Mouse (Mus musculus) layer of hippocampus, postnatal 10 days (tissue): Measurements from ENCODE around the gene A030005K14Rik. TPM values are rescaled to one million over a fixed set of nuclear protein-coding genes. Genes with fewer than 3 reads are reported as not detected.

Source experiments
- DNase-seq, 2 experiments: peaks; one replicate each; pipeline ENCODE4 v3.0.0; 2021; ENCODE audit warnings: low spot score in 2 of 2
- long read RNA-seq: library from polyadenylated mRNA; stranded (forward); transcript quantifications from one replicate; pipeline ENCODE4 v2.0.0, GENCODE M21; 2023
- total RNA-seq, 2 experiments: library from RNA; stranded (reverse); gene quantifications; 2 replicates each; pipeline ENCODE4 v1.2.3; 2021

The A030005K14Rik gene
- total RNA-seq: not detected
- long read RNA-seq: 0 reads

DNA sequence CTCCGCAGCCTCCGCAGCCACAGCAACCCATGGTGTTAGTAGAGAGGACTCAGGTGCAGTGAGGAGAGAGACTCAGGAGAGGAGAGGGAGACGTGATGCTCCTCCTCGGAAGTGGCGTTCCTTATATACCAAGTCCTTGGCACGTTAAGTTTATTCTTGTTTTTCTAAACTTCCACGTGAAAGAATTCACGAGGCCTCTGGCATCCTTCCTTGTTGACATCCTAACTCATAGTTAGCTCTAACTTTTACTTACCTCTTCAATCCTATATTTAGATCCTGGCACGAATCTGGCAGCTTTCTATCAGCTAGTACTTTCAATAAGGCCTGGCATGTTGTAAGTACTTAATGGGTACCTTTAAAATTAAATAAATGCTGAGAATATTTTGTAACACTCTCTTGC, at the start of gene A030005K14Rik:
TSS of gene A030005K14Rik (minus strand) at position 101 of the 400 bp plus-strand sequence.
- no peak for DNase-seq

DNA sequence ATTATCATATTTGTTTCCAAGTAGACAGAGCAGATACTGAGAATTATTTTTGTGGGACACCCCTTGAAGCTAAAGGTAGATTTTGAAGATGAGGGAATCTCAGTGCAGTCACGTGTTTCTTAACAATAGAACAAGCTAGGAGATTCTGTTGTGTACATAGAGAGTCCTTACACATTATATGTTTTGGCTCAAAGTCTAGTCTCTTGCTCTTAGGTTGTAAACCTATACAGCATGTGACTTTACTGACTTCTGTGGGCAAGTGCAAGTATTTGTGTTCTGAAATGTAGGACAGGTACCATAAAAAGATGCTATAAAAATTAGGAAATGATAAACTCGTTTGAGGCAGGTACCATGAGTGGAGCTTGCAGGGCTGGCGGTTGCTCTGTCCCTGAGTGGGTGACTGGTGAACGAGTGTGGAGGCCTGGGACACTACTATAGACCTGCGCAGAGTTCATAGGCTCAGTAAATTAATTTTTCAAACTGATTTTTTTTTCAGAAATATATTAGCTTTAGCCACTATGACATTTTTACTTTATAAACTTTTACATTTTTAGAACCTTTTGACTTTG, 48.3 kb upstream of the A030005K14Rik start:
- DNase-seq: no peak

DNA sequence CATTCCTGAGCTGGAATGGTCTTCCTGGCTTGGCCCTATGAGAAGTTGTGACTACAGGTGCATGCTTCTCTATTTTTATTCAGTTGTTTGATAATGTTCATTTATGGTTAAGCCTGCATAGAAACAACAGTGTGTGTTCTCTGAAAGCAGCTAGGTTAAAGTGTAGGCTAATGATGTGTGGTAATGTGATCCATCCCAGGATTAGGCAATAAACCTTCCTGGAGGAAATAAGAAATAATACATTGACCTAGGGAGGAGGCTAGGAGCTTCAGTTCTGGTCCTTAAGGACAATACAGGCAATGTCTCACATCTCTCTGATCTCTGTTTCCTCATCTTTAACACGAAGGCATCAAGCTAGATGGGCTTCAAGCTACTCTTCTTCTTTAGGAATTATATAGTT, 46.3 kb upstream of the A030005K14Rik start:
- no peak for DNase-seq

DNA sequence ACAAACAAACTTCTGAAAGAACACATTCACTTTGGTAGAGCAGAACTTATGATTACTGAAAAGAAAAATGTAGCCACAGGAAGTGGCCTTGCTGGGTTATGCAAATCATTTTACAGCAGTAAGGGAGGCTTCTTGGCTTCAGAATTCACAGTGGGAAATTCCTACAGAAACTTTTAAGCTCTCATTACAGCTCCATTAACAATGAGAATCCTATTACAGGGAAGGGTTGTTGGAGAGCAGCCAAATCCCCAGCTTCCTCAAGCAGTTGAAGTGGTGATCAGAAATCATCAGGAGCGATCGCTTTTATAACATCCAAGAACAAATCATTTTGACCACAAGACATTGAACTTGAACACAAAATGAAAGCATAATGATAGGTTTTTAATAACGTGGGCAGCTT, 42.7 kb upstream of the A030005K14Rik start:
- no peak for DNase-seq

DNA sequence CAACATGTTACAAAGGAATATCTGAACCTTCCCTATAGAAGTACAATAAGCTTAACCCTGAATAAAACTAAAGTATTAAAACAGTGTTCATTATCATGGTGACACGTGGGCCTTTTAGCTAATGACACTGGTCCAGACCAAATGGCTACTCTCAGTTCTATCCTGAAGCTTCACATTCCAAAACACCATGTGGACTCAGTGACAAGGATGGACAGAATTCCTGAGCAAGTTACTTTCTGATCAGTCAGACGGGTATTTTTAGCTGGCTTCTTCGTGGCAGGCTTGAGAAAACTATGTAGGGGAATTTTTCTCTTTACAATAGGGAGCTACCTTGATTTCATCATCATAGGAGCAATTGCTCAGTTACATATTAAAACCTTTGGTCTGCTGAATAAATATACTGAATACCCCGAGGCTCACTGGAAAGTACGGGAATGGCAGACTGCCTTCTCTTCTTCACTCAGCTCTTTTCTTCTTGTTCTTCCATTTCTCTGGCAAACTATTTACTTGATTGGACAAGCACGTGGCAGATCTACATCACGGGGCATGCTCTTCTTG, 40.5 kb upstream of the A030005K14Rik start:
- DNase-seq: no peak

GRCm38 (mm10) chr1:83099160-83099559, 40.0 kb upstream of the A030005K14Rik start:
- no peak for DNase-seq

DNA sequence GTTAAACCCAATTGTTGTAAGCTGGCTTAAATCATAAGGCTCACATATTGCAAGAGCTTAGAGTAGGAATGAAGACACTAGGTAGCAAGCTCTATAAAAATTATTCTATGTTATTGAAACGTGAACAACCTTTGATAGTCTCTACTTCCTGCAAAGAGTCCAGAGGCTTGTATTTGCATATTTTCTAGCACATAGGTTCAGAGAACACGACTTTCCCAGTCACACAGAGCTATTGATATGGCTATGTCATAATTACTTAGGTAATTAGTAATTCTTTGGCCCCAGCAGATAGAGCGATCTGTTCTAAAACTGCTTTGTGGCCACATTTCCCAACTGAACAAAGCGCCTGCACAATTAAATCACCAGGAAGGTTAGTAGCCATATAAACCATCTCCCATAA, 37.8 kb upstream of the A030005K14Rik start:
- no peak for DNase-seq

DNA sequence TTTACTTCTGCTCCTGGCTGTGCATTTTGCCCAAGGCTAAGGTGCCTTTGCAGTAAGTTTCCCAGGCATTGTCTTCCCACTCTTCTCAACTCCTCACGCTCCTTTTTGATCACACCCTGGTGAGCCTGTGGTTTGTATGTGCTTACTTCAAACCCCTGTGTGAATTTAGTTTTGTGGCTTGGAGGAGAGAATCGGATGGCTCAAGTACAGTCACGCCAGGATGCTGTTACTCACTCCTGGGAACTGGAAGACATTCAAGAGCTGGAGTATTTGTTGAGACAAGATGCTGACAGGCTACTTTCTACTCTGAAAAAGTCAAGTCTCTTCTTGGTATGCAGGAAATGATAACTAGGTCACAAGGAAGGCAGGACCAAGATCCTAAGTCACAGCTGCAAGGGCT, 32.1 kb upstream of the A030005K14Rik start:
- DNase-seq: no peak

GRCm38 (mm10) chr1:83084790-83085189, 25.6 kb upstream of the A030005K14Rik start:
- no peak for DNase-seq

- no peak for DNase-seq
Measured at GRCm38 (mm10) chr1:83077016-83077415, 17.8 kb upstream of the A030005K14Rik start.

DNA sequence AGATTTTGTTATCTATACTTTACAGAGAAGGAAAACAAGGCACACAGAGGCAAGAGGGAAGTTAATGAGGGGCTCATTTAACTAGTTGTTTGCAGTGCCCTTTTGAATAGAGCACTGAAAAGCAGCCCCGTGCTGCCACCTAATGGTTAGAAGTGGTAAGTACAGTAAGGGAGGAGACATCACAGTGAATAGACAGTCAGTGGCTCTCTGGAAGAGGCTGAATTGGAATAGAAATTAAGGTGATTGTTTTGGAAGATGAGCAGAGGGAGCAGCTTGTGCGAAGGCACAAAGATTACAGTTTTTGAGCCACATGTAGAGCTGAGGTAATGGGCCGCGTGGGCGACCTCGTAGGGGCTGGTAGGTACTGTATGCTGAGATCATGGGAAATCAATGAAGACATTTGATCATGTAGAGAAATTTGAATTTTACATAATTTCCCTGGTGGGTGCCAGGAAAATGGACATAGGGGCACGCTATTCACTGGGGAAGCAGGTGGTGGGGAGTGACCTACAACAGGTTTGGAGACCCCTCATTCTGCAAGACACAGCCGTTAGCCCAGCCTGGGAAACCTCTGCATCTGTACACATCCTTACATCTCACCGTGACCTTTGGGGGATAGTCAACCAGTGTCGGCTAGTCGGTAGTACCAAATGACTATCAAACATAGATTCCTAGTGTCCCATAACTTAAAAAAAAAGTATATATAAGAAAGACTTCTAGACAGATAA, 17.2 kb upstream of the A030005K14Rik start:
- peak; percentile 41 to 64 for DNase-seq

- no peak for DNase-seq
Measured at GRCm38 (mm10) chr1:83075526-83076189, 16.5 kb upstream of the A030005K14Rik start.

- peak in 1 of 2 experiments; percentile 16 for DNase-seq
Measured at GRCm38 (mm10) chr1:83067205-83067604, 8.0 kb upstream of the A030005K14Rik start.

DNA sequence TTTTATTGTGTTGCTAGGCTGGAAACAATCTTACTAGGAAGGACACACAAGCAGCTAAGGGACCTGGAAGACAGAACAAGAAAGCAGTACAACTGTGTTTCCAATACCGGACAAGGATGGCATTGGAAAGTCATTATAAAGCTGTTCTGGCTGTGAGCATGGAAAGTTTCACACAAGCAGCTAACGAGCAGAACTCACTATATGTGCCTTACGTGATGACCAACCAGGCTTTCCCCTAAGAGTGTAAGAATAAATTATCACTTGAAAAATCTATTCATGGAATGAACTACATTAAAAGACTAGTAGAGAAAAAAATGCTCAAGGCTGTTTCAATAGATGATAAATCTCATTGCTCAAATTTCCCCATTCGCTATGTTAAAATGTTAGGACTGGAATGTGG, 7.4 kb upstream of the A030005K14Rik start:
- DNase-seq: no peak

DNA sequence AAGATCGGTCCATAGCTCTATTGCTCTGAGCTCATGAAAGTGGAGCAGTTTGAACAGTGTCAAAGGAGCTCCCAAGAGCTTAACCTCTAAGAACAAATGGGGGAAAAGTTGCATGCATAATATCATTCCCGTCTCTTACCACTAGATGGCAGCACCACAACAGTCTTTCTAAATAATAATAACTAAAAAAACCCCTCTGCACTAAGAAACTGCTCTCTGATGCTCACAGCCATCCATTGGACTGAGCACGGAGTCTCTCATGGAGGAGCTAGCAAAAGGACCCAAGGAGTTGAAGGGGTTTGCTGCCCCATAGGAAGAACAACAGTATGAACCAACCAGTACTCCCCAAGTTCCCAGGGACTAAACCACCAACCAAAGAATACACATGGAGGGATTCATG, 5.7 kb upstream of the A030005K14Rik start:
- peak in 1 of 2 experiments; percentile 15 for DNase-seq

DNA sequence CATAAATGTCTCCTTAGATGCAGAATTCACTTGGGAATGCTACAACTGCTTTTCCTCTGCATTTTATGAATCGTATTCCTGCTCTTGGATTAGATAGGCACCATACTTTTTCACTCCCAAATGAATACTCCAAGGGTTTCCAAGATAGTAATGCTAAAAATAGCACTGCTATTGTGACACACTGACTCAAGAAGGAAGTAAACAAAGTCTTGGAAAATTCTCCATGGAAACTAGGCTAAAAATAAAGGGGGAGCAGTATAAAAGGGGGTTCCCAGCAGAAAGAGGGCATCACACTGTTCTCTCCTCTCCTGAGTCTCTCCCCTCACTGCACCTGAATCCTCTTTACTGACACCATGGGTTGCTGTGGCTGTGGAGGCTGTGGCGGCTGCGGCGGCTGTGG, 1.5 kb upstream of the A030005K14Rik start, which contains the start of gene Krtap28-13:
TSS of gene Krtap28-13 (plus strand) at position 288 of the 400 bp plus-strand sequence.
- no peak for DNase-seq

- no peak for DNase-seq
Measured at GRCm38 (mm10) chr1:83058481-83058880, 697 bp downstream of the A030005K14Rik start.

GRCm38 (mm10) chr1:83044882-83045427, 14.2 kb downstream of the A030005K14Rik start, which contains the start of gene Gm47969:
Gene Gm47969, plus strand, starts transcription at chr1:83044932.
- DNase-seq: no peak

GRCm38 (mm10) chr1:83042380-83042779, 16.8 kb downstream of the A030005K14Rik start, which contains the start of gene Krtap28-10:
Gene Krtap28-10, minus strand, starts transcription at chr1:83042480.
- DNase-seq: no peak

- DNase-seq: no peak
Measured at GRCm38 (mm10) chr1:83039080-83039479, 20.1 kb downstream of the A030005K14Rik start.

GRCm38 (mm10) chr1:83038109-83038672, 21.0 kb downstream of the A030005K14Rik start, which contains the start of gene Slc19a3:
Gene Slc19a3, minus strand, starts transcription at chr1:83038448.
- peak; percentile 20 to 36 for DNase-seq
